Mouse (Mus musculus) heart, embryonic 13.5 days (tissue): ENCODE measurements at regions not wholly inside any gene's neighbourhood (a gene's known extent, or its start where the extent isn't known, plus 50 kb on each side); places are given as distances from the start of the nearest gene placed in this dataset.

Source experiments
- ATAC-seq: fragments of 200-750 bp; cut with Nextera tagmentation; 2 replicates; pipeline ENCODE4 v1.8.0; 2017; ENCODE audit warnings: moderate TSS enrichment; ENCODE audit not compliant: insufficient number of reproducible peaks, low FRiP score, low TSS enrichment; ENCODE audit errors: extremely low read depth
- H3K27ac ChIP-seq: fragments of 300-500 bp; sonication (generic); replicated peaks from 2 replicates; pipeline ENCODE4 v1.5.1; 2015; ENCODE audit warnings: moderate library complexity, mild to moderate bottlenecking, inconsistent platforms
- H3K27me3 ChIP-seq: fragments of 300-500 bp; sonication (generic); replicated peaks from 2 replicates; pipeline ENCODE4 v1.6.1; 2015; ENCODE audit warnings: mild to moderate bottlenecking, inconsistent platforms
- H3K36me3 ChIP-seq: fragments of 300-500 bp; sonication (generic); 2 replicates; pipeline ENCODE4 v1.6.1; 2015; ENCODE audit warnings: mild to moderate bottlenecking, inconsistent platforms
- H3K4me1 ChIP-seq: fragments of 300-500 bp; sonication (generic); 2 replicates; pipeline ENCODE4 v1.6.1; 2015; ENCODE audit warnings: inconsistent platforms
- H3K4me2 ChIP-seq: fragments of 300-500 bp; sonication (generic); 2 replicates; pipeline ENCODE4 v1.6.1; 2015; ENCODE audit warnings: inconsistent platforms, mild to moderate bottlenecking, moderate library complexity
- H3K4me3 ChIP-seq: fragments of 300-500 bp; sonication (generic); 2 replicates; pipeline ENCODE4 v1.5.1; 2015; ENCODE audit warnings: moderate library complexity, mild to moderate bottlenecking, inconsistent platforms
- H3K9ac ChIP-seq: fragments of 300-500 bp; sonication (generic); 2 replicates; pipeline ENCODE4 v1.6.1; 2015; ENCODE audit warnings: inconsistent platforms, mild to moderate bottlenecking, moderate library complexity
- H3K9me3 ChIP-seq: fragments of 300-500 bp; sonication (generic); 2 replicates; pipeline ENCODE4 v1.6.1; 2016; ENCODE audit warnings: inconsistent platforms
- WGBS: fragments of 180-500 bp; shearing (Covaris S2); methylation state at CpG from one replicate; pipeline ENCODE4 v1.1.7; 2015; ENCODE audit warnings: mixed read lengths; 5-methylcytosine and 5-hydroxymethylcytosine counted together

DNA sequence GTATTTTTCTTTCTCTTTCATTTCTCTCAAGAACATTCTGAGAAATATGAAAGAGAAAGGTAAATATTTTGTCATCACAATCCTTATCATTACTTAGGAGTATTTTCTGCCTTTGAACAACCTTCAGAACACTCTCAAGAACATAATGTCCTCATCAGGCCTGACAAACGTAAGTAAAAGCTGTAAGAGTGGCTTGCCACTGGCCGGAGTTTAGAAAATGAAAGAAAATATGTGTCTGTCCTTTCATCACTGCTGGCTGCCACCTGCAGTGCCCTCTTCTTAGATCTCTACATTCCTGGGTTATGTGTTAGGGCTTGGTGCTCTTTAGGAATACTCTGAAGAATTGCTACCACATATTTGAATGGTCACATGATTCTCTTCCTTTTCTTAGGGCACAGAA, 390.2 kb downstream of the 9330182O14Rik start:
- Histone ChIP-seq H3K4me3 (no peak overlapping the region), H3K27me3 (no peaks in the 10 kb centered on the region), H3K36me3 (no peaks in the 10 kb centered on the region), H3K9ac (no peak overlapping the region), H3K9me3 (no peaks in the 10 kb centered on the region), H3K4me1 (no peaks in the 10 kb centered on the region), H3K27ac (no peak overlapping the region), H3K4me2 (no peak overlapping the region)
- 52% methylated on average over 2 of the region's 2 CpGs for WGBS
- no peak for ATAC-seq

- Histone ChIP-seq H3K36me3 (no peaks in the 10 kb centered on the region), H3K27ac (no peak overlapping the region), H3K4me2 (no peak overlapping the region), H3K4me3 (no peak overlapping the region), H3K27me3 (no peaks in the 10 kb centered on the region), H3K9me3 (no peaks in the 10 kb centered on the region), H3K4me1 (peaks cover 6% of the 10 kb centered on the region; the same call in 1 of the 2 replicates), H3K9ac (no peak overlapping the region)
- 66% methylated on average over 8 of the region's 8 CpGs for WGBS
- ATAC-seq, result no peak
Observed at GRCm38 (mm10) chr15:40533451-40533873, 399.3 kb downstream of the 9330182O14Rik start.

DNA sequence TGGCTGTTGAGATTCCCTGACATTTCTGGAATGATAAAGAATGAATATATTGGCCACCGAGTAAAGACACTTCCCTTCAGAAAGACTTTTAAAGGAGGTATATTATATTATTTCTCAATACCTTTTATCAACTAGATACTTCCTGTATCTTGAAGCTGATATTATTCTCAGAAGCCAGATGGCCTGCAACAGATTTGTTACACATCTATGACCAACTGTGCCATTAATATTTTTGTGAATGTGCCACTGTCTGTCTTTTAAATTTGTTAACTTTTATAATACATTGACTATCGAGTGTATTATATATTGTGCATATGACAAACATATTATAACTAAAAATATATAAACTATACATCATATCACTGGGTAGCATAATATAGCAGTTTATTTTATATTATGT, 427.5 kb downstream of the 9330182O14Rik start:
- Histone ChIP-seq H3K36me3 (no peaks in the 10 kb centered on the region), H3K4me3 (no peak overlapping the region), H3K4me1 (peaks cover 7% of the 10 kb centered on the region), H3K27ac (no peak overlapping the region), H3K9ac (no peak overlapping the region), H3K4me2 (no peak overlapping the region), H3K9me3 (no peaks in the 10 kb centered on the region), H3K27me3 (no peaks in the 10 kb centered on the region)
- 73% methylated on average over 2 of the region's 2 CpGs for WGBS
- no peak for ATAC-seq

DNA sequence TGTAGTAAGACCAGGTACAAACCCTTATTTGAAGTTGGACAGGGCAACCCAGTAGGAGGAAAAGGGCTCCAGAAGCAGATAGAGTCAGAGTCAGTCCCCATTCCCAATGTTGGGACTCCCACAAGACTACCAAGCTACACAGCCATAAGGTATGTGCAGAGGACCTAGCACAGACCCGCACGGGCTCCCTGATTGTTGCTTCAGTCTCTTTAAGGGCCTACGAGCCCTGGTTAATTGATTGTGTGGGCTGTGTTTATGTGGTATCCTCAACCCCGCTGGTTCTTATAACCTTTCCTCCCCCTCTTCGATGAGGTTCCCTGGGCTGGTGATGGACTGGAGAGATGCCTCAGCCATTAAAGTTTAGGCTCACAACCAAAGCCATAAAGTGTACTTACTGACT, 431.6 kb downstream of the 9330182O14Rik start:
- no peak for ATAC-seq
- no peaks in the 10 kb centered on the region for H3K36me3 ChIP-seq
- no peak overlapping the region for H3K4me3 ChIP-seq
- no peaks in the 10 kb centered on the region for H3K27me3 ChIP-seq
- H3K4me1 ChIP-seq, result peaks cover 8% of the 10 kb centered on the region
- no peak overlapping the region for H3K9ac ChIP-seq
- H3K27ac ChIP-seq, result no peak overlapping the region
- 66% methylated on average over 5 of the region's 5 CpGs for WGBS
- no peaks in the 10 kb centered on the region for H3K9me3 ChIP-seq
- no peak overlapping the region for H3K4me2 ChIP-seq

GRCm38 (mm10) chr15:40566481-40566880, 432.3 kb downstream of the 9330182O14Rik start:
- no peak overlapping the region for H3K4me3 ChIP-seq
- H3K27me3 ChIP-seq, result no peaks in the 10 kb centered on the region
- H3K4me1 ChIP-seq, result peaks cover 8% of the 10 kb centered on the region
- ATAC-seq, result no peak
- no peak overlapping the region for H3K27ac ChIP-seq
- WGBS, result 8% methylated on average over 4 of the region's 4 CpGs
- no peaks in the 10 kb centered on the region for H3K9me3 ChIP-seq
- no peak overlapping the region for H3K4me2 ChIP-seq
- no peak overlapping the region; the same call in 1 of the 2 replicates for H3K9ac ChIP-seq
- no peaks in the 10 kb centered on the region for H3K36me3 ChIP-seq

- Histone ChIP-seq H3K9me3 (no peaks in the 10 kb centered on the region), H3K4me3 (no peak overlapping the region), H3K4me2 (no peak overlapping the region), H3K36me3 (no peaks in the 10 kb centered on the region), H3K9ac (no peak overlapping the region), H3K4me1 (peaks cover 8% of the 10 kb centered on the region), H3K27ac (no peak overlapping the region), H3K27me3 (no peaks in the 10 kb centered on the region)
- ATAC-seq, result no peak
- 73% methylated on average over 1 of the region's 1 CpGs for WGBS
Observed at GRCm38 (mm10) chr15:40568701-40569100, 434.5 kb downstream of the 9330182O14Rik start.
